ENCODE assay signal across 8 mouse cellular contexts in genomic region chr12:79936698-79937097, GRCm38 (mm10).
DNase-seq lines count a peak whose midpoint lies in the region.

No protein-coding gene starts in this region.

- H3K9me3 ChIP-seq in limb, embryonic 10.5 days (replicated peaks): no peaks in the 10 kb centered on the region

- H3K36me3 ChIP-seq in limb, embryonic 10.5 days: no peaks in the 10 kb centered on the region

- peaks cover 28% of the 10 kb centered on the region for H3K4me1 ChIP-seq in limb, embryonic 10.5 days

- H3K4me3 ChIP-seq in limb, embryonic 10.5 days: no peak overlapping the region

- H3K27me3 ChIP-seq in limb, embryonic 10.5 days (ENCODE audit: low read depth, poor library complexity, severe bottlenecking): no peaks in the 10 kb centered on the region

- WGBS in limb, embryonic 10.5 days: 15% methylated on average over 5 of the region's 5 CpGs

- DNase-seq in urinary bladder, postnatal 14 days (ENCODE audit: low spot score): peak; percentile 50
- DNase-seq in urinary bladder, postnatal 25 days (ENCODE audit: low spot score): no peak
- peak; percentile 63 to 70 for DNase-seq in heart, postnatal 10 days
- DNase-seq in limb, embryonic 10.5 days (ENCODE audit: low spot score): no peak
- DNase-seq in adrenal gland, postnatal 10 days: no peak
- DNase-seq in left cerebral cortex, adult 8-10 months (ENCODE audit: low spot score in 2 of 2): no peak
- DNase-seq in left cerebral cortex, postnatal 36 days (ENCODE audit: low spot score in 2 of 2): no peak
- DNase-seq in urinary bladder, postnatal 4 days (ENCODE audit: low spot score in 2 of 2): no peak

- intact Hi-C loops in heart, postnatal 10 days (cut with DNase I): no loop called here
- intact Hi-C loops in left cerebral cortex, postnatal 36 days (cut with DNase I): no loop called here

- H3K27ac ChIP-seq in limb, embryonic 10.5 days: peak overlapping the region; percentile 72

Comparison
In these comparisons a context has a peak if more than half of its experiments do, and no peak if none do; other contexts are left out.
1. DNase-seq: peak in urinary bladder, postnatal 14 days (single experiment) and heart, postnatal 10 days (2 of 2); none in urinary bladder, postnatal 25 days (single experiment), limb, embryonic 10.5 days (single experiment), adrenal gland, postnatal 10 days (single experiment), left cerebral cortex, adult 8-10 months (0 of 2), left cerebral cortex, postnatal 36 days (0 of 2) and urinary bladder, postnatal 4 days (0 of 2).